Mouse (Mus musculus) splenic B cell, adult 2 months (primary cell): ENCODE results near the gene Nfia.

Source experiments
- DNase-seq: peaks from one replicate; pipeline ENCODE4 v3.0.0-alpha.2; 2011; ENCODE audit warnings: low read depth, low spot score
- H3K27me3 ChIP-seq: 2 replicates; pipeline ENCODE4 v1.6.1; 2012; ENCODE audit warnings: mild to moderate bottlenecking, low read length, moderate library complexity, mixed read lengths; ENCODE audit not compliant: control insufficient read depth, poor library complexity, insufficient read depth, severe bottlenecking
- H3K36me3 ChIP-seq: 2 replicates; pipeline ENCODE4 v1.6.1; 2012; ENCODE audit warnings: mild to moderate bottlenecking, low read length, moderate library complexity, mixed read lengths; ENCODE audit not compliant: control insufficient read depth, poor library complexity, insufficient read depth, severe bottlenecking

Nfia gene

GRCm38 (mm10) chr4:98134027-98134426 is 361.5 kb downstream of the Nfia start:
- Histone ChIP-seq H3K27me3 (no peaks in the 10 kb centered on the region), H3K36me3 (no peaks in the 10 kb centered on the region)
- DNase-seq: no peak

GRCm38 (mm10) chr4:98136072-98136471 is 363.5 kb downstream of the Nfia start:
- Histone ChIP-seq H3K27me3 (no peaks in the 10 kb centered on the region), H3K36me3 (no peaks in the 10 kb centered on the region)
- DNase-seq: no peak

GRCm38 (mm10) chr4:98142879-98143436 is 370.4 kb downstream of the Nfia start:
- Histone ChIP-seq H3K27me3 (no peaks in the 10 kb centered on the region), H3K36me3 (no peaks in the 10 kb centered on the region)
- DNase-seq: no peak

- DNase-seq: no peak
- H3K27me3 ChIP-seq: no peaks in the 10 kb centered on the region
- H3K36me3 ChIP-seq: no peaks in the 10 kb centered on the region
Measured at GRCm38 (mm10) chr4:98150576-98150975, 378.0 kb downstream of the Nfia start.

DNA sequence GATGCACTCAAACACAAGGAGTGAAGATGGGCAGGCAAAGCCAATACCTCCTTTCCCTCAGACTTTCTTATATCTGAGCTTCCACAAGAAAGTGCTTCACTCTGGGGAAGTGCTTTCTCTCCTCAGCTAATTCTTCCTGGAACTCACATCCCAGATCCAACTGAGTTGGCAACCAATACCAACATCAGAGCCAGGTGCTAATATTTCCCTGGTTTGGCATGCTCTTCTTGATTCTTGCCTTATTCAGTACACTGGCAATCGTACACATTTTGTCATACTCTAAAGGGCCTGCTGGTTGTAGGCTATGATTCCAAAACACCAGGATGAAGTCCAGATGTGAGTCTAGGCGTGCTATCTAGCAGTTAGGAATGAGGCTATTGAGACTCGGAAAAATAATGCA is 385.4 kb downstream of the Nfia start:
- Histone ChIP-seq H3K36me3 (no peaks in the 10 kb centered on the region), H3K27me3 (no peaks in the 10 kb centered on the region)
- no peak for DNase-seq

GRCm38 (mm10) chr4:98166379-98166778 is 393.8 kb downstream of the Nfia start:
- DNase-seq: no peak
- no peaks in the 10 kb centered on the region for H3K27me3 ChIP-seq
- no peaks in the 10 kb centered on the region for H3K36me3 ChIP-seq
